Mouse (Mus musculus) neutrophil, adult 59 days (primary cell): ENCODE data around the gene Emilin2. TPM values are rescaled to one million over a fixed set of nuclear protein-coding genes. Genes with fewer than 3 reads are reported as not detected.

ENCODE experiments used
- total RNA-seq, 2 experiments: library from RNA; stranded (reverse); gene quantifications; 1 replicate in 1 of 2; 2 replicates in 1 of 2; pipeline ENCODE4 v1.2.4; 2023

Emilin2 gene
- total RNA-seq: 100 to 1,000 TPM; 194 to 277 TPM

DNA sequence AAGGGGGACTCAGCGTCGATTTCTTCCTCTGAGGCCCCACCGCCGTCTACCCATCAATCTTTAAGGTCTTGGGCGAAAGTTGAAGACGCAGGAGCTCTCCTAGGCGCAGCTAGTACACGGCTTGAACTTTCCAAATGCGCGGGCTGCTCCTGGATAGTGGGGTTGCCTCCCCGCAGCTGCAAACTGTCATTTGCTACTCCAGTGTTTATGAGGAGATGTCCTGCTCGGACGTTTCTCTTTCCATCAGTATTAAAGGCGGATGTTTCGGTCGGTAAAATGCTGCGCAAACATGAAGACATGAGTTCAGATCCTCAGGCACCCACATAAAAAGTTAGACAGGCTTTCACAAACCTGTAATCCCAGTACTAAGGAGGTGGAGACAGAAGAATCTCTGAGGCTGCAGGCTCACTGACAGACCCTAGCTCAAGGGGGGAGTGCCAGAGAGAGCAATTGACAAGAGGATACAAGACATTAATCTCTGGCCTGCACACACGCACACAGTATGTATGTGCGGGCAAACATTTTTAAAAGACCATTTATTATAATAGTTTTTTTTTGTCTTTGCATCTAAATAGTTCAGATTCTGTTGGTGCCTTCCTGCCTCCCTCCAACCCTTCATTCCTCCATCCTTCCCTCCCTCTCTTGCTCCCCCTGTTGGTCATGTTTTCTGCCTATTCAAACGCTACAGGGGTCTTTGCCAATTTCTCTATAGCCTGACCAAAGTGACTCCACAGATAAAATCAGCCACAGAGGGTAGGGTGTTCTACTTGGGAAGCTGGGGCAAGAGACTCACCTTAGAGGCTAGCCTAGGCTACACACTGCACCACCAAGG is at the start of gene Emilin2:
Emilin2 (minus strand) TSS at position 639 of the 832 bp plus-strand sequence.

Other genes starting within 250 kb of the Emilin2 start
- 10 to 100 TPM; 54.1 to 58.9 TPM for gene Lpin2, start 129.4 kb downstream of the Emilin2 start, total RNA-seq
- 10 to 100 TPM; 12.7 to 13.2 TPM for gene Gm4707, start 147.9 kb upstream of the Emilin2 start, total RNA-seq
- 10 to 100 TPM; 76.3 to 81.9 TPM for gene Smchd1, start 163.4 kb upstream of the Emilin2 start, total RNA-seq
- 10 to 100 TPM; 29.2 to 33.0 TPM for gene Ndc80, start 214.9 kb upstream of the Emilin2 start, total RNA-seq
- not detected for gene Spdya, start 240.1 kb upstream of the Emilin2 start, total RNA-seq